In genomic region chr3:108423844-108424801, GRCm38 (mm10) we compare ENCODE assay signal across 8 mouse cellular contexts. TPM values are rescaled to one million over a fixed set of nuclear protein-coding genes. Genes with fewer than 3 reads are reported as not detected.
DNase-seq lines count a peak whose midpoint lies in the region; ATAC-seq and TF ChIP-seq lines count a peak whose summit lies in the region.

No protein-coding gene starts in this region.

- peaks cover 1% of the 10 kb centered on the region for H3K4me1 ChIP-seq in ES-Bruce4 (ENCODE audit: control insufficient read depth, insufficient read depth, low read length)
- peaks cover 5 to 11% of the 10 kb centered on the region in 2 experiments for H3K4me1 ChIP-seq in heart, embryonic 14.5 days (ENCODE audit: control insufficient read depth in 2 of 2, insufficient read depth in 2 of 2, low read length in 2 of 2)
- peaks cover 10% of the 10 kb centered on the region for H3K4me1 ChIP-seq in kidney, postnatal 0 days (replicated peaks; ENCODE audit: insufficient read depth, low read length)
- H3K4me1 ChIP-seq in lung, postnatal 0 days (ENCODE audit: insufficient read depth, low read depth, low read length), result peaks cover 8% of the 10 kb centered on the region

- no peak overlapping the region for H3K4me3 ChIP-seq in ES-Bruce4 (ENCODE audit: low read depth, low read length)
- peak overlapping the region in 1 of 2 experiments; percentile 2; a peak in 1 of 4 replicates for H3K4me3 ChIP-seq in heart, embryonic 14.5 days (ENCODE audit: control insufficient read depth in 1 of 2, insufficient read depth in 1 of 2, low read depth in 1 of 2, low read length in 2 of 2)
- no peak overlapping the region for H3K4me3 ChIP-seq in kidney, postnatal 0 days (replicated peaks; ENCODE audit: low read depth, low read length)
- H3K4me3 ChIP-seq in lung, postnatal 0 days (ENCODE audit: low read depth, low read length), result no peak overlapping the region

- no peak for TF ChIP-seq EP300 in ES-Bruce4 (IDR thresholded peaks at IDR 0.05; ENCODE audit: insufficient read depth, low read depth, low read length)
- TF ChIP-seq EP300 in lung, postnatal 0 days (IDR thresholded peaks at IDR 0.05), result no peak

- no peak for TF ChIP-seq CTCF in ES-Bruce4 (IDR thresholded peaks at IDR 0.05; ENCODE audit: low read depth, low read length)
- TF ChIP-seq CTCF in kidney, postnatal 0 days (IDR thresholded peaks at IDR 0.05; ENCODE audit: low read depth), result no peak
- TF ChIP-seq CTCF in lung, postnatal 0 days (IDR thresholded peaks at IDR 0.05), result no peak

- TF ChIP-seq POLR2A in ES-Bruce4 (IDR thresholded peaks at IDR 0.05; ENCODE audit: insufficient read depth, low read length), result no peak

- peak overlapping the region; percentile 23; the same call in 1 of the 2 replicates for H3K27ac ChIP-seq in ES-Bruce4 (ENCODE audit: insufficient read depth, low read length)
- no peak overlapping the region for H3K27ac ChIP-seq in heart, embryonic 14.5 days (replicated peaks in 1 of 2; ENCODE audit: control insufficient read depth in 1 of 2, insufficient read depth in 1 of 2, low read depth in 2 of 2, low read length in 2 of 2)
- H3K27ac ChIP-seq in kidney, postnatal 0 days, result no peak overlapping the region
- H3K27ac ChIP-seq in lung, postnatal 0 days (ENCODE audit: low read length), result no peak overlapping the region

- H3K36me3 ChIP-seq in ES-Bruce4 (ENCODE audit: control insufficient read depth, insufficient read depth, low read length, poor library complexity, severe bottlenecking), result peaks cover 32% of the 10 kb centered on the region
- H3K36me3 ChIP-seq in heart, embryonic 14.5 days (ENCODE audit: control insufficient read depth, insufficient read depth, low read length), result peaks cover 44% of the 10 kb centered on the region
- H3K36me3 ChIP-seq in kidney, postnatal 0 days (ENCODE audit: insufficient read depth, low read length), result peaks cover 35% of the 10 kb centered on the region
- H3K36me3 ChIP-seq in lung, postnatal 0 days (ENCODE audit: insufficient read depth, low read length), result peaks cover 24% of the 10 kb centered on the region

- ATAC-seq in common myeloid progenitor, adult 5-6 weeks (replicated peaks; ENCODE audit: low read depth, poor library complexity, severe bottlenecking), result peak; percentile 43
- ATAC-seq in heart, embryonic 14.5 days (ENCODE audit: insufficient number of reproducible peaks, insufficient read depth, low FRiP score, low read depth), result no peak
- peak; percentile 61 for ATAC-seq in kidney, postnatal 0 days (replicated peaks; ENCODE audit: low FRiP score, low read depth)
- peak; percentile 66 for ATAC-seq in lung, postnatal 0 days

- no peak overlapping the region for H3K9ac ChIP-seq in ES-Bruce4 (ENCODE audit: low read depth, poor library complexity, severe bottlenecking)
- peak overlapping the region; percentile 55; the same call in 1 of the 2 replicates for H3K9ac ChIP-seq in heart, embryonic 14.5 days (ENCODE audit: low read length)
- peak overlapping the region; percentile 10; the same call in 1 of the 2 replicates for H3K9ac ChIP-seq in kidney, postnatal 0 days (ENCODE audit: low read depth, low read length)
- no peak overlapping the region for H3K9ac ChIP-seq in lung, postnatal 0 days (replicated peaks; ENCODE audit: low read depth)

- H3K9me3 ChIP-seq in ES-Bruce4 (replicated peaks; ENCODE audit: control insufficient read depth, insufficient read depth, low read length, poor library complexity, severe bottlenecking), result no peaks in the 10 kb centered on the region
- no peaks in the 10 kb centered on the region for H3K9me3 ChIP-seq in heart, embryonic 14.5 days (ENCODE audit: control insufficient read depth, low read length)
- H3K9me3 ChIP-seq in kidney, postnatal 0 days (replicated peaks; ENCODE audit: low read length), result no peaks in the 10 kb centered on the region
- H3K9me3 ChIP-seq in lung, postnatal 0 days (ENCODE audit: low read length), result no peaks in the 10 kb centered on the region

- H3K27me3 ChIP-seq in ES-Bruce4 (ENCODE audit: control insufficient read depth, insufficient read depth, low read length, poor library complexity, severe bottlenecking), result no peaks in the 10 kb centered on the region
- no peaks in the 10 kb centered on the region for H3K27me3 ChIP-seq in heart, embryonic 14.5 days (ENCODE audit: control insufficient read depth, insufficient read depth, low read length)
- no peaks in the 10 kb centered on the region for H3K27me3 ChIP-seq in kidney, postnatal 0 days (ENCODE audit: insufficient read depth, low read length)
- no peaks in the 10 kb centered on the region for H3K27me3 ChIP-seq in lung, postnatal 0 days (replicated peaks; ENCODE audit: insufficient read depth, low read length)

- peak; percentile 52 for DNase-seq in 3134 (ENCODE audit: extremely low read depth, insufficient read length, low spot score)
- DNase-seq in kidney, postnatal 0 days (ENCODE audit: low spot score), result peak; percentile 52
- peak; percentile 64 for DNase-seq in lung, postnatal 0 days (ENCODE audit: low spot score)
- DNase-seq in right cerebral cortex, postnatal 25 days, result peak; percentile 65
- no peak for DNase-seq in ovary, postnatal 10 days (ENCODE audit: low spot score)

- peak overlapping the region; percentile 55 for H3K4me2 ChIP-seq in heart, embryonic 14.5 days (ENCODE audit: low read length)
- H3K4me2 ChIP-seq in kidney, postnatal 0 days (ENCODE audit: low read length), result peak overlapping the region; percentile 32; the same call in 1 of the 2 replicates
- H3K4me2 ChIP-seq in lung, postnatal 0 days (replicated peaks; ENCODE audit: low read depth, low read length), result 0 out of 2 replicates have a peak overlapping the region, but pooled peaks have one; percentile 5

- WGBS in heart, embryonic 14.5 days, result 20% methylated on average over 11 of the region's 11 CpGs
- WGBS in kidney, postnatal 0 days, result 26% methylated on average over 11 of the region's 11 CpGs
- WGBS in lung, postnatal 0 days, result 16% methylated on average over 11 of the region's 11 CpGs

RNA-seq across cellular contexts. Expression of gene Celsr2, which starts 8.8 kb away (rescaled TPM):
- polyA plus RNA-seq in ES-Bruce4 (2011; ENCODE audit: insufficient read depth, insufficient read length, low read depth, missing spikeins), result 7.1 and 8.9 TPM in 2 replicates
- total RNA-seq in common myeloid progenitor, adult 5-6 weeks (2017), result 0.24 and 2.7 TPM in 2 replicates
- 2.5 and 3.1 TPM in 2 replicates for polyA plus RNA-seq in heart, embryonic 14.5 days (2014; fragmentation: Nextera tagmentation; extraction: Ambion mirVana)
- 15.1 and 16.9 TPM in 2 replicates for polyA plus RNA-seq in kidney, postnatal 0 days (2015; fragmentation: Nextera tagmentation; extraction: Ambion mirVana)
- polyA plus RNA-seq in lung, postnatal 0 days (2015; fragmentation: Nextera tagmentation; extraction: Ambion mirVana), result 3.4 and 3.8 TPM in 2 replicates

RNA-seq across cellular contexts. Expression of gene Sars, which starts 20.9 kb away (rescaled TPM):
- 258 and 273 TPM in 2 replicates for polyA plus RNA-seq in ES-Bruce4 (2011; ENCODE audit: insufficient read depth, insufficient read length, low read depth, missing spikeins)
- total RNA-seq in common myeloid progenitor, adult 5-6 weeks (2017), result 291 and 329 TPM in 2 replicates
- polyA plus RNA-seq in heart, embryonic 14.5 days (2014; fragmentation: Nextera tagmentation; extraction: Ambion mirVana), result 84.5 and 85.2 TPM in 2 replicates
- polyA plus RNA-seq in kidney, postnatal 0 days (2015; fragmentation: Nextera tagmentation; extraction: Ambion mirVana), result 118 and 135 TPM in 2 replicates
- 81.0 and 81.3 TPM in 2 replicates for polyA plus RNA-seq in lung, postnatal 0 days (2015; fragmentation: Nextera tagmentation; extraction: Ambion mirVana)

RNA-seq across cellular contexts. Expression of gene Psrc1, which starts 40.5 kb away (rescaled TPM):
- polyA plus RNA-seq in ES-Bruce4 (2011; ENCODE audit: insufficient read depth, insufficient read length, low read depth, missing spikeins), result 255 and 272 TPM in 2 replicates
- total RNA-seq in common myeloid progenitor, adult 5-6 weeks (2017), result 29.3 and 31.6 TPM in 2 replicates
- 17.0 and 19.3 TPM in 2 replicates for polyA plus RNA-seq in heart, embryonic 14.5 days (2014; fragmentation: Nextera tagmentation; extraction: Ambion mirVana)
- polyA plus RNA-seq in kidney, postnatal 0 days (2015; fragmentation: Nextera tagmentation; extraction: Ambion mirVana), result 19.0 and 20.4 TPM in 2 replicates
- 2.3 and 3.7 TPM in 2 replicates for polyA plus RNA-seq in lung, postnatal 0 days (2015; fragmentation: Nextera tagmentation; extraction: Ambion mirVana)

RNA-seq across cellular contexts. Expression of gene Mybphl, which starts 59.4 kb away (rescaled TPM):
- not detected in 2 replicates for polyA plus RNA-seq in ES-Bruce4 (2011; ENCODE audit: insufficient read depth, insufficient read length, low read depth, missing spikeins)
- not detected in 2 replicates for total RNA-seq in common myeloid progenitor, adult 5-6 weeks (2017)
- 70.2 and 94.5 TPM in 2 replicates for polyA plus RNA-seq in heart, embryonic 14.5 days (2014; fragmentation: Nextera tagmentation; extraction: Ambion mirVana)
- not detected in 2 replicates for polyA plus RNA-seq in kidney, postnatal 0 days (2015; fragmentation: Nextera tagmentation; extraction: Ambion mirVana)
- 5.6 and 7.1 TPM in 2 replicates for polyA plus RNA-seq in lung, postnatal 0 days (2015; fragmentation: Nextera tagmentation; extraction: Ambion mirVana)

Comparison
In these comparisons a context has a peak if more than half of its experiments do, and no peak if none do; other contexts are left out.
1. H3K9ac ChIP-seq: peak in heart, embryonic 14.5 days (single experiment) and kidney, postnatal 0 days (single experiment); none in ES-Bruce4 (single experiment) and lung, postnatal 0 days (single experiment).
2. H3K4me2 ChIP-seq: peak in every context shown above with its lines; median percentile 55 in heart, embryonic 14.5 days; 32 in kidney, postnatal 0 days; 5 in lung, postnatal 0 days.
3. RNA of gene Psrc1, which starts 40.5 kb away (polyA plus RNA-seq): 255 to 272 TPM in ES-Bruce4; 17.0 to 19.3 TPM in heart, embryonic 14.5 days, 19.0 to 20.4 TPM in kidney, postnatal 0 days and 2.3 to 3.7 TPM in lung, postnatal 0 days; every median in the first group is over 10 times any median in the second.